Mouse (Mus musculus) naive thymus-derived CD4-positive, alpha-beta T cell, adult 2 months (primary cell): Measurements from ENCODE around the gene Fam222a.

ENCODE experiments used
- DNase-seq: peaks from one replicate; pipeline ENCODE4 v3.0.0-alpha.2; 2011; ENCODE audit warnings: low read depth

Fam222a gene

DNA sequence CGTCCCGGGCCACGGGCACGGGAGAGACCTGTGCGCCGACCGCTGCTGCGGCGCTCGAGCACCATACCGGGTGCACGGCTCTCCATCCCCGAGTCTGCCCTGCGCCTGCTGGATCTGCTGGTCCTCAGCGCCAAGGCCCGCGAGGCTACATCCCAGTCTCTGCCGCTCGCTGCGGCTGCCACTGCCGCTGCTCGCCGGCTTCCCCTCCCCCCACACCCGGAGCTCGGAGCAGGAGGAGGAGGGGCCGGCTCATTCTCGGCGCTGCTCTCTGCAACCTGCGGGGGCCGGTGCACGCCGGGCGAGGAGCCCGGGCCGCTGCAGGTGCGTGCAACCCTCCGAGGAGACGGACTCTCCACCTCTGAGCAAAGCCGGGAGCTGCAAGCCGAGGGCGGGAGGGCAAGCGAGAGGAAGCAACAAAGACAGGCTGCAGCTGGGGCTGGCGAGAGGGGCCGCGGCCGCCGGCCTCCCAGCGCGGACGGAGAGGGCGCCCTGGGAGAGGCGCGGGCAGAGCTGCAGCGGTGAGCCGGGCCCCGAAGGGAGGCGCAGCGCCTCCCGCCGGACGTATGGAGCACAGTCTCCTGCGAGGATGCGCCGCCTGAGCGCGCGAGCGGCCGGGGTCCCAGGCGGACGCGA is at the start of gene Fam222a:
Fam222a (plus strand) TSS at position 452 of the 633 bp plus-strand sequence.
- peak; percentile 85 for DNase-seq

DNA sequence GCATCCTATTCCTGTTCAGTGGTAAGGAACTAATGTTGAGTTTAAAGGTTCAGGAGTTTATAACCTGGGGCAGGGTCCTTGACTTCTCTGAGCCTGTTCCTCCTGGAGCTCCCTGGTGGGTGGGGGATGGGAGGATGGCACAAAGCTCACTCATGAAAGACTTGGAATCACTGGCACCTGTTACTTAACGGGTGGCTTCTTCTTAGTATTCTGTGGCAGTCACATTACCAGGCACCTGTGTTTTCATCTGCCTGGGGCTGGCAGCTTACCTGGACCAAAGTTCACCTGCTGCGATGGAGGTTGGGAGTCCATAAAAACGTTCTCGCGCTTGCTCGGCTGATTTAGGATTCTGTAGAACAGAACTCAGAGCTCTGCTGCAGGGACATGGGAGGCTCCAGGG is 39.5 kb upstream of the Fam222a start:
- no peak for DNase-seq

- DNase-seq: no peak
Observed at GRCm38 (mm10) chr5:114530337-114530736, 37.5 kb upstream of the Fam222a start.

DNA sequence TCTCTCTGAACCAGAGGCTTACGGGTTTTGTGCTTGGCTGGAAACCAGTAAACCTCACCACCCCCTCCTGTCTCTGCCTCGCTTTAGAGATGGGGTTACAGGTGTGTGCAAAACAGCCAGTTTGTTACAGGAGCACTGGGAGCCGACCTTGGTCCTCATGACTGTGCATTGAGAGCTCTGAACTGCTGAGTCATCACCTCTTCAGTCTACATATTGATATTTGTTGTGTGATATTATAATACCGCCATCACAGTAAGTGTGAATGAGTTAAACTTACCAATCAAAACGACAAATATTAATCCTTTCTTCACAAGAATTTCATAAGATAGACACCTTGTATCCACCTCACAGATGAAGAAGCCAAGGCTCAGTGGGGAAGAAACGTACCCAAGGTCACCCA is 35.8 kb upstream of the Fam222a start:
- DNase-seq: no peak

- DNase-seq: no peak
Observed at GRCm38 (mm10) chr5:114537308-114538020, 30.4 kb upstream of the Fam222a start.

DNA sequence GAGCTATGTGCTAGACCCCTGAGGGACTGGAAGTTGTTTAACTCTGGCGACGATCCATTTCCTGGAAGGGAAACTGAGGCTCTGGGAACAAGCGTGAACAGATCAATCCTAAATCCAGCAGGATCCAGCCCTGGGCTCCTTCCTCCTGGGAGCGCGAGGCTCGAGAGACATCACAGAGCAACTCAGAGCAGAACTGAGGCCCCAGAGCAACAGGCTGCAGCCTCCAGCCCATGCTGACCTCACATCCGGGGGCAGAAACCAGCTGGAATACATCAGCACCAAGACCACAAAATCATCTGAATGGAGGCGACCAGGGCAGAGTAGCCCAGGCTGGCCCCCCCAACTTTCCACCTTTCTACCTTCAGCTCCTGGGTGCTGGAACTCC is 29.8 kb upstream of the Fam222a start:
- DNase-seq: no peak

GRCm38 (mm10) chr5:114538752-114539151 is 29.1 kb upstream of the Fam222a start:
- DNase-seq: no peak

DNA sequence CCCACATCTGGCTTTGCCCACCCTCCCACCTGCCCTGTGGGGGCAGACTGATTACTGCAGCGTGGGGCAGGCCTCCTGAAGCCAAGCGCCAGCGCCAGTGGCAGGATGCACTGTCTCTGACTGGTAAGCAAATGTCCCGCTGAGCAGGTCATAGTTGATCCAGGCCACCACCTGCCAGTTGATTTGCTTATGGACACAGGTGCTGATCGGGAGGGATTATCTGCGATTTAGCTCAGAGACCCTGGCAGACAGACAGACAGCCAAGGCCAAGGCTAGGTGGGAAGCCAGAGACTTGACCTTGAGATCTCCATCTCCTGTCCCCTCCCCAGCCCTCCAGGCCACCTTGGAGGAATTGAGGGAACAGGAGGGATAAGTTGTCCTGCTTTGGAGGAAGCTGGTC is 28.1 kb upstream of the Fam222a start:
- no peak for DNase-seq

GRCm38 (mm10) chr5:114541656-114542445 is 26.0 kb upstream of the Fam222a start:
- DNase-seq: no peak

GRCm38 (mm10) chr5:114543656-114544055 is 24.2 kb upstream of the Fam222a start:
- no peak for DNase-seq

DNA sequence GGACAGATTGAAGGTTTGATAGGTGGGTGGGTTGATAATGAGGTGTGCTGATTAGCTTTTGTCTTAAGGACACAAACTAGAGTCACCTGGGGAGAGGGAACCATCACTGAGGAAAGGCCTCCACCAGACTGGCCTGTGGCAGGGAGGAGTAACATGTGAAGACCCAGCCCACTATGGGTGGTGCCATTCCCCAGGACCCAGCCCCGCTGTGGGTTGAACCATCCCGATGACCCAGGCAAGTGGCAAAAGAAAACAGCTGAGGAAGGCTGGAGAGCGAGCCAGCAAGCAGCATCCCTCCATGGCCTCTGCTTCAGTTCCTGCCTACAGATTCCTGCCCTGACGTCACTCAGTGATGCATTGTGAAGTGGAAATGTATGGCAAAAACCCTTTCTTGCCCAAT is 23.6 kb upstream of the Fam222a start:
- DNase-seq: no peak

GRCm38 (mm10) chr5:114545076-114545475 is 22.7 kb upstream of the Fam222a start:
- DNase-seq: no peak

DNA sequence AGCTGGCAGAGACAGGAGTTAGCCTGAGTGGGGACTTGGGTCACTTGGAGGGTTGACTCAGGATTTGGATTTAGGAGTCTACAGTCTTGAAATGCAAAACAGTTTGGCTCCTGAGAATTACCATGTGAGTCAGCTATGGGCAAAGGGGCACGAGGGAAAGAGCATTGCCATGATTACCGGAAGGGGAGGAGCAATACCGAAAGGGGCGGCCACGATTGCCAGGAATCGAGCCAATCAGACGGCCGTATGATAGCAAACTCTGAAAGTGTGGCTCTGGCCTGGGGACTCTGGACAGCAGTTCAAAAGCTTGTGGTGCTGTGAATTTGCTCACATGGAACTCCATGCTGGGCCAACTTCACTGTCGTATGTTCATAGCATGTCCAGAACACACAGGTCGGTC is 18.8 kb upstream of the Fam222a start:
- DNase-seq: no peak

GRCm38 (mm10) chr5:114549770-114550169 is 18.0 kb upstream of the Fam222a start:
- no peak for DNase-seq

GRCm38 (mm10) chr5:114550431-114550830 is 17.4 kb upstream of the Fam222a start:
- DNase-seq: peak; percentile 33

DNA sequence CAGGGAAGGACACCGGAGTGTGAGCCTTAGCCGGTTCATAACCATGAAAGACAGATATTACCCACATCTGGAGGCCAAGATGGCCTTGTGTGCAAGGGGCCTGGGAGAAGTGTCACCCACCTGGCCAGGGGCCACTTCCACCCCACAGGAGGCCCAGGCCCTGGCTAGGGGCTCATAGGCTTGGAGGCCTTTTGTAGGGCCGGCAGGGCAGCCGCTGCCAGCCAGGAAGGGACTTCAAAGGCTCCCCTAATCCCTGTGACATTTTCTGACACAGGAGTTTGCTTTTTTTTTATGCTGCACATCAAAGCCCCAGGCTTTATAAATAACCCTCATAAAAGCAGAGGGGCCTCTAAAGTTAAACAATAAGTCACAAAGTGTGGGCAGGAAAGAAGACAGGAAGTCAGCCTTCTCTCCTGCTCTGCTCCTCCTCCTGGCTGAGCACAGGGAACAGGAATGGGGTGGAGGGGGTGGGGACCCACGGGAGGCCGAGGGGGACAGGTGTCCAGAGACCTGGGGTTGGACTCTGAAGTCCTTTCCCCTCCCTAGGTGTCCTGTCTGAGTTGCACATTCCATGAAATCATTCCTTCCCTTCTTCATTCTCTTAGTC is 16.8 kb upstream of the Fam222a start:
- peak; percentile 23 for DNase-seq

- DNase-seq: no peak
Observed at GRCm38 (mm10) chr5:114552507-114553208, 15.2 kb upstream of the Fam222a start.

DNA sequence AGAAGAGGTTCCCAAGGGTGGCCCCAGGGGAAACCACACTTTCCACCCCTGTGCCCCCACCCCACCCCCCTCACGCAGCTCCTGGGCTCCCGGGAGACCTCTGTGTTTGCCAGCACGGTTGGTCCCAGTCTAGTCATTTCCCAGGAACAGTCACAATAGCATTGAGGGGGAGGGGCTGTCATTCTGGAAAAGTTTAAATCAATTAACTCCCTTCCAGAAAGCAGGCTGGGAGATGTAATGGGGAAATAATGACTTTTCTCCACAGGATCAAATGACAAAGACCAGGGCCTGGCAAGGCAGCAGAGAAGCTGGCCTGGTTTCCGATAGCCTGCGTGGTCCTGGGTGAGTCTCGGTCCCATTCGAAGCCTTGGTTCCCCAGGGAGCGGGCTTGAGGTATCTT is 14.1 kb upstream of the Fam222a start:
- no peak for DNase-seq

- peak; percentile 28 for DNase-seq
Observed at GRCm38 (mm10) chr5:114555424-114555823, 12.4 kb upstream of the Fam222a start.

GRCm38 (mm10) chr5:114556109-114556508 is 11.7 kb upstream of the Fam222a start:
- DNase-seq: no peak

GRCm38 (mm10) chr5:114557765-114558731 is 9.8 kb upstream of the Fam222a start:
- DNase-seq: no peak
